Mouse (Mus musculus): ENCODE data around the gene Epas1. TPM values are rescaled to one million over a fixed set of nuclear protein-coding genes. Genes with fewer than 3 reads are reported as not detected.

The Epas1 gene
- 26.0 TPM for polyA plus RNA-seq (2015; fragmentation: Illumina TruSeq; extraction: RNeasy Lipid Tissue Mini Kit (QIAGEN cat#74804); ENCODE audit: insufficient read depth, low replicate concordance)

DNA sequence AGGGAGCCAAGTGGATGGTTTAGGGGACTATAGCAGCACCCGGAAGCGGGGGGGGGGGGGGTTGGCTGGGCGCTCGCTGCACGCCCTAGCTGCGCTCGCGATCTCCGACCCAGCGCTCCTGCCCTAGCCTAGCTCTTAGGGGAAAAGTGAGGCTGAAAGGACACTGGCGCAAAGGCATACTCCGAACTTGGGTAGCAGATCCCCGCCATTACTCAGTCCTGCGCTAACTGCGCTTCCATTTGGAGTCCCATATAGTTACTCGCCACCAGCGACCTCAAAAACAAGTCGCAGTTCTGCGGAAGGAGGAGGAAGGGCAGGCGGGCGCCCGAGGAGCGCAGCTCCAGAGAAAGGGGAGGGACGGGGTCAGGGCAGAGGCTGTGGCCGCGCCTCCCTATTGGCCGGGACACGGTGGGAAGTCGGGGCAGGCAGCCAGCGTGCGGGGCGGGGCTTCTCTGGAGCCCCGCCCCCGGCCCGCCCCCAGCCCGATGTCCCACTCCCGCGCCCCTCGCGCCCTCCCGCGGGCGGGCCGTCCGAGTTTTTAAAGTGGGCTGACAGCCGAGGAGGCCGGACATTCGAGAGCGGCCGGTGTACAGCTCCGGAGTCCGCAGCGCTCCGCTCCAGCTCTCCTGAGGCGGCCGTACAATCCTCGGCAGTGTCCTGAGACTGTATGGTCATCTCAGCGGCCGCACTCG, at the start of gene Epas1:
Epas1 (plus strand) TSS at position 571 of the 692 bp plus-strand sequence.

Other genes starting within 250 kb of the Epas1 start
- gene Gm10309, start 248.5 kb upstream of the Epas1 start, polyA plus RNA-seq (2015; fragmentation: Illumina TruSeq; extraction: RNeasy Lipid Tissue Mini Kit (QIAGEN cat#74804); ENCODE audit: insufficient read depth, low replicate concordance), result 0.19 TPM
- not detected for gene Tmem247, start 163.6 kb downstream of the Epas1 start, polyA plus RNA-seq (2015; fragmentation: Illumina TruSeq; extraction: RNeasy Lipid Tissue Mini Kit (QIAGEN cat#74804); ENCODE audit: insufficient read depth, low replicate concordance)
- gene Atp6v1e2, start 194.2 kb downstream of the Epas1 start, polyA plus RNA-seq (2015; fragmentation: Illumina TruSeq; extraction: RNeasy Lipid Tissue Mini Kit (QIAGEN cat#74804); ENCODE audit: insufficient read depth, low replicate concordance), result not detected
- 62.7 TPM for gene Rhoq, start 209.4 kb downstream of the Epas1 start, polyA plus RNA-seq (2015; fragmentation: Illumina TruSeq; extraction: RNeasy Lipid Tissue Mini Kit (QIAGEN cat#74804); ENCODE audit: insufficient read depth, low replicate concordance)

Measured in spleen, adult 10 weeks (tissue).